Mouse (Mus musculus): Measurements from ENCODE around the gene Klk1b27. TPM values are rescaled to one million over a fixed set of nuclear protein-coding genes. Genes with fewer than 3 reads are reported as not detected.

Gene Klk1b27
- polyA plus RNA-seq, 1 experiment from 2014 or later, result not detected

Other genes starting within 250 kb of the Klk1b27 start
- gene Klk7, start 241.0 kb upstream of the Klk1b27 start, polyA plus RNA-seq (2014; fragmentation: Nextera tagmentation; extraction: Ambion mirVana), result 0.12 TPM in 1 of 2 replicates, not detected in the other
- gene Klk6, start 227.8 kb upstream of the Klk1b27 start, polyA plus RNA-seq (2014; fragmentation: Nextera tagmentation; extraction: Ambion mirVana), result 0.16 TPM in 1 of 2 replicates, not detected in the other
- not detected in 2 replicates for gene Klk5, start 210.3 kb upstream of the Klk1b27 start, polyA plus RNA-seq (2014; fragmentation: Nextera tagmentation; extraction: Ambion mirVana)
- not detected in 2 replicates for gene Klk4, start 171.1 kb upstream of the Klk1b27 start, polyA plus RNA-seq (2014; fragmentation: Nextera tagmentation; extraction: Ambion mirVana)
- gene Klk15, start 118.5 kb upstream of the Klk1b27 start, polyA plus RNA-seq (2014; fragmentation: Nextera tagmentation; extraction: Ambion mirVana), result not detected in 2 replicates
- gene Klk1b8, start 101.6 kb upstream of the Klk1b27 start, polyA plus RNA-seq (2014; fragmentation: Nextera tagmentation; extraction: Ambion mirVana), result not detected in 2 replicates
- not detected in 2 replicates for gene Klk1b1, start 85.5 kb upstream of the Klk1b27 start, polyA plus RNA-seq (2014; fragmentation: Nextera tagmentation; extraction: Ambion mirVana)
- not detected in 2 replicates for gene Klk1b9, start 76.2 kb upstream of the Klk1b27 start, polyA plus RNA-seq (2014; fragmentation: Nextera tagmentation; extraction: Ambion mirVana)
- not detected in 2 replicates for gene Klk1b11, start 56.4 kb upstream of the Klk1b27 start, polyA plus RNA-seq (2014; fragmentation: Nextera tagmentation; extraction: Ambion mirVana)
- gene Klk1b26, start 40.1 kb upstream of the Klk1b27 start, polyA plus RNA-seq (2014; fragmentation: Nextera tagmentation; extraction: Ambion mirVana), result not detected in 2 replicates
- gene Klk1b21, start 50.0 kb downstream of the Klk1b27 start, polyA plus RNA-seq (2014; fragmentation: Nextera tagmentation; extraction: Ambion mirVana), result not detected in 2 replicates
- not detected in 2 replicates for gene Klk1b22, start 60.4 kb downstream of the Klk1b27 start, polyA plus RNA-seq (2014; fragmentation: Nextera tagmentation; extraction: Ambion mirVana)
- gene Klk1b16, start 84.5 kb downstream of the Klk1b27 start, polyA plus RNA-seq (2014; fragmentation: Nextera tagmentation; extraction: Ambion mirVana), result not detected in 2 replicates
- not detected in 2 replicates for gene Klk1b24, start 135.9 kb downstream of the Klk1b27 start, polyA plus RNA-seq (2014; fragmentation: Nextera tagmentation; extraction: Ambion mirVana)
- not detected in 2 replicates for gene Klk1b3, start 145.9 kb downstream of the Klk1b27 start, polyA plus RNA-seq (2014; fragmentation: Nextera tagmentation; extraction: Ambion mirVana)
- gene Klk1b4, start 155.1 kb downstream of the Klk1b27 start, polyA plus RNA-seq (2014; fragmentation: Nextera tagmentation; extraction: Ambion mirVana), result not detected in 2 replicates
- gene Klk1b5, start 163.7 kb downstream of the Klk1b27 start, polyA plus RNA-seq (2014; fragmentation: Nextera tagmentation; extraction: Ambion mirVana), result not detected in 2 replicates
- 0.39 and 1.8 TPM in 2 replicates for gene Klk1, start 173.1 kb downstream of the Klk1b27 start, polyA plus RNA-seq (2014; fragmentation: Nextera tagmentation; extraction: Ambion mirVana)
- not detected in 2 replicates for gene Gm36864, start 183.9 kb downstream of the Klk1b27 start, polyA plus RNA-seq (2014; fragmentation: Nextera tagmentation; extraction: Ambion mirVana)
- gene 1700028J19Rik, start 194.4 kb downstream of the Klk1b27 start, polyA plus RNA-seq (2014; fragmentation: Nextera tagmentation; extraction: Ambion mirVana), result 1.1 and 1.6 TPM in 2 replicates
- gene 2410002F23Rik, start 194.4 kb downstream of the Klk1b27 start, polyA plus RNA-seq (2014; fragmentation: Nextera tagmentation; extraction: Ambion mirVana), result 124 and 129 TPM in 2 replicates
- not detected in 2 replicates for gene Acp4, start 205.1 kb downstream of the Klk1b27 start, polyA plus RNA-seq (2014; fragmentation: Nextera tagmentation; extraction: Ambion mirVana)
- not detected in 2 replicates for gene Gm15517, start 209.2 kb downstream of the Klk1b27 start, polyA plus RNA-seq (2014; fragmentation: Nextera tagmentation; extraction: Ambion mirVana)